Mouse (Mus musculus) hindbrain, embryonic 16.5 days (tissue): ENCODE data around the gene Hsd3b6. TPM values are rescaled to one million over a fixed set of nuclear protein-coding genes. Genes with fewer than 3 reads are reported as not detected.

Experiments used
- ATAC-seq: fragments of 200-750 bp; cut with Nextera tagmentation; 2 replicates; pipeline ENCODE4 v1.8.0; 2017; ENCODE audit warnings: moderate TSS enrichment, moderate library complexity
- H3K27ac ChIP-seq: fragments of 300-500 bp; sonication (generic); 2 replicates; pipeline ENCODE4 v1.5.1; 2014; ENCODE audit warnings: low read depth, mild to moderate bottlenecking, control low read depth, low read length, moderate library complexity
- H3K27me3 ChIP-seq: fragments of 300-500 bp; sonication (generic); replicated peaks from 2 replicates; pipeline ENCODE4 v1.6.1; 2014; ENCODE audit warnings: low read length; ENCODE audit not compliant: control insufficient read depth, insufficient read depth
- H3K36me3 ChIP-seq: fragments of 300-500 bp; sonication (generic); 2 replicates; pipeline ENCODE4 v1.6.1; 2014; ENCODE audit warnings: mild to moderate bottlenecking, low read length, moderate library complexity, mixed read lengths; ENCODE audit not compliant: control insufficient read depth, insufficient read depth
- H3K4me1 ChIP-seq: fragments of 300-500 bp; sonication (generic); 2 replicates; pipeline ENCODE4 v1.6.1; 2014; ENCODE audit warnings: low read depth, low read length; ENCODE audit not compliant: control insufficient read depth, insufficient read depth
- H3K4me2 ChIP-seq: fragments of 300-500 bp; sonication (generic); 2 replicates; pipeline ENCODE4 v1.6.1; 2014; ENCODE audit warnings: mild to moderate bottlenecking, low read length, control low read depth, moderate library complexity
- H3K4me3 ChIP-seq: fragments of 300-500 bp; sonication (generic); 2 replicates; pipeline ENCODE4 v1.5.1; 2014; ENCODE audit warnings: mild to moderate bottlenecking, low read length, control low read depth, moderate library complexity
- H3K9ac ChIP-seq: fragments of 300-500 bp; sonication (generic); 2 replicates; pipeline ENCODE4 v1.6.1; 2014; ENCODE audit warnings: low read depth, mild to moderate bottlenecking, control low read depth, low read length, moderate library complexity
- H3K9me3 ChIP-seq: fragments of 300-500 bp; sonication (generic); 2 replicates; pipeline ENCODE4 v1.6.1; 2014; ENCODE audit warnings: mild to moderate bottlenecking, low read length, moderate library complexity; ENCODE audit not compliant: control insufficient read depth
- WGBS: fragments of 180-500 bp; shearing (Covaris S2); extraction: QIAGEN DNeasy Blood & Tissue Kit; methylation state at CpG from one replicate; pipeline ENCODE4 v1.1.7; 2014; 5-methylcytosine and 5-hydroxymethylcytosine counted together
- polyA plus RNA-seq: library from polyadenylated mRNA; unstranded; fragments of >200 nt; fragmentation: Nextera tagmentation; extraction: Ambion mirVana; gene quantifications from 2 replicates; pipeline ENCODE4 v1.2.1, GENCODE M21; 2015

The Hsd3b6 gene
- 0.19 and 0.40 TPM in 2 replicates for polyA plus RNA-seq

GRCm38 (mm10) chr3:98814101-98814670 is at the start of gene Hsd3b6:
TSS of gene Hsd3b6 (minus strand) at chr3:98814443.
- Histone ChIP-seq H3K9me3 (no peaks in the 10 kb centered on the region), H3K4me1 (no peaks in the 10 kb centered on the region), H3K27me3 (no peaks in the 10 kb centered on the region), H3K36me3 (no peaks in the 10 kb centered on the region), H3K27ac (no peak within 1 kb of the TSS), H3K4me2 (no peak within 1 kb of the TSS), H3K4me3 (no peak within 1 kb of the TSS), H3K9ac (no peak within 1 kb of the TSS)
- 72% methylated on average over 6 of the region's 6 CpGs for WGBS
- ATAC-seq, result no peak

- WGBS, result 91% methylated on average over 1 of the region's 1 CpGs
These were observed 48.6 kb upstream of the Hsd3b6 start for GRCm38 (mm10) chr3:98862800-98863199.

DNA sequence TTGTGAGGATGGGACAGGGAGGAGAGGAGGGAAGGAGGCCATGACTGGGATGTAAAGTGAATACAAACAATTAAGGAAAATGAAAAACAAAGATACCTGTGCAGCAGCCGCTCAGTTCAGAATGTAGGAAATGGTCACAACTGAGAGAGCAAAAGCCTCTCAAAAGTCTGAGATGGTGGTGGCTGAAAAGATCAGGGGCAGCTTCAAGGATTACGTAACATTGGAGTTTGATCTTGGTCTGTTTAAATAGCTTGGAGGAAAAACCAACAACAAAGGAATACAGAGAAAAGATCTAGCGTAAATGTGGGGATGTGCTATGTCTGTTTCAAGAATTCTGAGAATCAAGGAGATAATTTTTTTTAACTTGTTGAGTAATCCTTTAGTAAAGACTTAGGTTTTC is 45.3 kb upstream of the Hsd3b6 start, which contains the start of gene Hsd3b1:
TSS of gene Hsd3b1 (minus strand) at position 219 of the 400 bp plus-strand sequence.
- ATAC-seq, result no peak
- Histone ChIP-seq H3K9ac (no peak within 1 kb of the TSS), H3K4me1 (no peaks in the 10 kb centered on the region), H3K27ac (no peak within 1 kb of the TSS), H3K36me3 (no peaks in the 10 kb centered on the region), H3K4me2 (no peak within 1 kb of the TSS), H3K27me3 (no peaks in the 10 kb centered on the region), H3K4me3 (no peak within 1 kb of the TSS), H3K9me3 (no peaks in the 10 kb centered on the region)
- 94% methylated on average over 3 of the region's 3 CpGs for WGBS

More at GRCm38 (mm10) chr3:98862800-98863199, 48.6 kb upstream of the Hsd3b6 start:
- Histone ChIP-seq H3K9me3 (no peaks in the 10 kb centered on the region), H3K9ac (no peak overlapping the region), H3K27ac (no peak overlapping the region), H3K27me3 (no peaks in the 10 kb centered on the region), H3K4me1 (no peaks in the 10 kb centered on the region), H3K4me2 (no peak overlapping the region), H3K36me3 (no peaks in the 10 kb centered on the region), H3K4me3 (no peak overlapping the region)
- ATAC-seq, result no peak

- Histone ChIP-seq H3K4me1 (no peaks in the 10 kb centered on the region), H3K27me3 (no peaks in the 10 kb centered on the region), H3K9me3 (no peaks in the 10 kb centered on the region), H3K4me2 (no peak overlapping the region), H3K9ac (no peak overlapping the region), H3K36me3 (no peaks in the 10 kb centered on the region), H3K4me3 (no peak overlapping the region), H3K27ac (no peak overlapping the region)
- WGBS, result 85% methylated on average over 2 of the region's 2 CpGs
- ATAC-seq, result no peak
These were observed 43.8 kb upstream of the Hsd3b6 start for GRCm38 (mm10) chr3:98858051-98858450.

GRCm38 (mm10) chr3:98856892-98857291 is 42.6 kb upstream of the Hsd3b6 start:
- WGBS, result 82% methylated on average over 1 of the region's 1 CpGs
- Histone ChIP-seq H3K27me3 (no peaks in the 10 kb centered on the region), H3K36me3 (no peaks in the 10 kb centered on the region), H3K27ac (no peak overlapping the region), H3K4me2 (no peak overlapping the region), H3K9me3 (no peaks in the 10 kb centered on the region), H3K4me1 (no peaks in the 10 kb centered on the region), H3K4me3 (no peak overlapping the region), H3K9ac (no peak overlapping the region)
- ATAC-seq, result no peak

GRCm38 (mm10) chr3:98855160-98855559 is 40.9 kb upstream of the Hsd3b6 start:
- Histone ChIP-seq H3K27ac (no peak overlapping the region), H3K36me3 (no peaks in the 10 kb centered on the region), H3K27me3 (no peaks in the 10 kb centered on the region), H3K4me3 (no peak overlapping the region), H3K4me1 (no peaks in the 10 kb centered on the region), H3K9ac (no peak overlapping the region), H3K4me2 (no peak overlapping the region), H3K9me3 (no peaks in the 10 kb centered on the region)
- ATAC-seq, result no peak
- 89% methylated on average over 3 of the region's 3 CpGs for WGBS

- Histone ChIP-seq H3K9ac (no peak overlapping the region), H3K36me3 (no peaks in the 10 kb centered on the region), H3K4me2 (no peak overlapping the region), H3K27me3 (no peaks in the 10 kb centered on the region), H3K4me1 (no peaks in the 10 kb centered on the region), H3K4me3 (no peak overlapping the region), H3K9me3 (no peaks in the 10 kb centered on the region), H3K27ac (no peak overlapping the region)
- no peak for ATAC-seq
- 32% methylated on average over 1 of the region's 1 CpGs for WGBS
These were observed 39.4 kb upstream of the Hsd3b6 start for GRCm38 (mm10) chr3:98853685-98854084.

GRCm38 (mm10) chr3:98853051-98853450 is 38.8 kb upstream of the Hsd3b6 start:
- H3K9ac ChIP-seq, result no peak overlapping the region
- H3K4me2 ChIP-seq, result no peak overlapping the region
- H3K9me3 ChIP-seq, result no peaks in the 10 kb centered on the region
- ATAC-seq, result no peak
- H3K36me3 ChIP-seq, result no peaks in the 10 kb centered on the region
- H3K27me3 ChIP-seq, result no peaks in the 10 kb centered on the region
- no peak overlapping the region for H3K27ac ChIP-seq
- WGBS, result 92% methylated on average over 3 of the region's 3 CpGs
- no peak overlapping the region for H3K4me3 ChIP-seq
- no peaks in the 10 kb centered on the region for H3K4me1 ChIP-seq

DNA sequence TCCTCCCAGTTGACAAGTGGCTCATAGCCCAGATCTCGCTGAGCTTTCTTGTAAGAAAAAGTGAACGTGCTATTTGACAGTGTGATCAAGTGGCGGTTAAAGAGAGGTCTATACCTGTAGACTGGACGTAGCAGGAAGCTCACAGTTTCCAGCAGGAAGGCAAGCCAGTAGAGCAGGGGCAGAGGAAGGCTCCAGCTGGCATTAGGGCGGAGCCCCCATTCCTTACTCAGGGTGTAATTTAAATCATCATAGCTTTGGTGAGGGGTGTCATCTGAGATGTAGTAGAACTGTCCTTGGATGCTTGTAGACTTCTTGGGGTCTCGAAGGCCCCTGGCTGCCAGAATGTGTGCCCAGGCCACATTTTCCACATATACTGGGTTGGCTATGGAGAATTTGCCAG is 38.4 kb upstream of the Hsd3b6 start:
- 88% methylated on average over 6 of the region's 6 CpGs for WGBS
- ATAC-seq, result no peak
- Histone ChIP-seq H3K9ac (no peak overlapping the region), H3K9me3 (no peaks in the 10 kb centered on the region), H3K4me2 (no peak overlapping the region), H3K27ac (no peak overlapping the region), H3K36me3 (no peaks in the 10 kb centered on the region), H3K4me1 (no peaks in the 10 kb centered on the region), H3K27me3 (no peaks in the 10 kb centered on the region), H3K4me3 (no peak overlapping the region)
